Mouse (Mus musculus) heart, postnatal 4 days (tissue): ENCODE measurements around the gene Cetn4. TPM values are rescaled to one million over a fixed set of nuclear protein-coding genes. Genes with fewer than 3 reads are reported as not detected.

ENCODE experiments used
- DNase-seq: peaks from one replicate; pipeline ENCODE4 v3.0.0; 2021
- total RNA-seq, 2 experiments: library from RNA; stranded (reverse); gene quantifications; 2 replicates each; pipeline ENCODE4 v1.2.3; 2021

Cetn4 gene
- total RNA-seq, 2 experiments from 2014 or later, result 1.6 to 2.0 TPM

- DNase-seq, result no peak
Measured at GRCm38 (mm10) chr3:37299470-37299869, 13.0 kb downstream of the Cetn4 start.

GRCm38 (mm10) chr3:37292654-37293053, 19.9 kb downstream of the Cetn4 start:
- DNase-seq, result no peak

GRCm38 (mm10) chr3:37291929-37292328, 20.6 kb downstream of the Cetn4 start:
- DNase-seq, result no peak

GRCm38 (mm10) chr3:37290881-37291541, 21.5 kb downstream of the Cetn4 start:
- no peak for DNase-seq

GRCm38 (mm10) chr3:37289237-37289636, 23.3 kb downstream of the Cetn4 start:
- DNase-seq, result no peak

- DNase-seq, result no peak
Measured at GRCm38 (mm10) chr3:37283234-37283633, 29.3 kb downstream of the Cetn4 start.

GRCm38 (mm10) chr3:37282299-37282922, 30.1 kb downstream of the Cetn4 start:
- DNase-seq, result no peak

GRCm38 (mm10) chr3:37280871-37281270, 31.6 kb downstream of the Cetn4 start:
- DNase-seq, result no peak

- DNase-seq, result no peak
Measured at GRCm38 (mm10) chr3:37280221-37280620, 32.3 kb downstream of the Cetn4 start.

GRCm38 (mm10) chr3:37274661-37275060, 37.8 kb downstream of the Cetn4 start:
- no peak for DNase-seq

- no peak for DNase-seq
Measured at GRCm38 (mm10) chr3:37273092-37273491, 39.4 kb downstream of the Cetn4 start.

GRCm38 (mm10) chr3:37271209-37271608, 41.3 kb downstream of the Cetn4 start:
- peak; percentile 49 for DNase-seq

- no peak for DNase-seq
Measured at GRCm38 (mm10) chr3:37269926-37270325, 42.6 kb downstream of the Cetn4 start.

GRCm38 (mm10) chr3:37268338-37268737, 44.2 kb downstream of the Cetn4 start:
- DNase-seq, result no peak

GRCm38 (mm10) chr3:37259331-37259999, 53.0 kb downstream of the Cetn4 start:
- DNase-seq, result no peak

GRCm38 (mm10) chr3:37257776-37258175, 54.7 kb downstream of the Cetn4 start:
- no peak for DNase-seq

Other genes with a start within 250 kb of the Cetn4 start
- under 1 TPM in 1 of 2 experiments, not detected in 1; 0.14 TPM for gene Adad1, start 249.2 kb downstream of the Cetn4 start, total RNA-seq
- gene Il2, start 186.7 kb downstream of the Cetn4 start, total RNA-seq, result not detected
- not detected for gene Il21, start 80.1 kb downstream of the Cetn4 start, total RNA-seq
- 1 to 10 TPM; 2.2 to 2.7 TPM for gene Bbs12, start 154 bp downstream of the Cetn4 start, total RNA-seq
- gene Fgf2, start 35.6 kb upstream of the Cetn4 start, total RNA-seq, result 1 to 10 TPM; 3.2 to 3.5 TPM
- 10 to 100 TPM; 25.4 to 28.9 TPM for gene Spata5, start 107.2 kb upstream of the Cetn4 start, total RNA-seq
- 10 to 100 TPM; 15.0 to 15.1 TPM for gene Nudt6, start 107.5 kb upstream of the Cetn4 start, total RNA-seq